Mouse (Mus musculus): ENCODE results near the gene Gm14399. TPM values are rescaled to one million over a fixed set of nuclear protein-coding genes. Genes with fewer than 3 reads are reported as not detected.
"Not testable (repeated sequence)": the region's sequence is repeated elsewhere in the genome, so short reads cannot be mapped to it uniquely, and the experiment has no call there.

The Gm14399 gene
- polyA plus RNA-seq, 1 experiment: not detected

DNA sequence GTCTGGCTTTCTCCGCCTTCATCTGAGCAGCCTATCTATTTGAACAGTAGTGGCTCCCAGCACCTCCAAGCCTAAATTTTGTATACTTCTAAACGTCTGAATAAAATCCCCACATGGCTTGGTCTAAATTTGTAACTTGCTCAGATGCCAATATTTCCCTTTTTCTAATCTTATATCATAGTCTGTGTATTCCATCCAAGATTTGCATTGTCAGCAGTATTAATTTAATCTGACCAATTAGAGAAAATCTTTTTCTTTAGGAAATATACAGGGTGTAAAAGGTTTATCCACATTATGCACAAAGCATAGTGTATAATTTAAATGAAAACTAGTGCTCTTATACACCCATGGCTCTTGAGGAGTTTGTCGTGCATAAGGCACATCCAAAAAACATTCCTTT lies 16.8 kb upstream of the Gm14399 start:
- TF ChIP-seq TAL1 (IDR thresholded peaks at IDR 0.05; ENCODE audit: low read length) (no peak), GATA1 (IDR thresholded peaks at IDR 0.05; ENCODE audit: low read length) (no peak)
- Histone ChIP-seq H3K27me3 (ENCODE audit: control insufficient read depth) (no peaks in the 10 kb centered on the region), H3K4me3 (replicated peaks) (no peak overlapping the region), H3K9me3 (ENCODE audit: control insufficient read depth, low read length) (peaks cover 20% of the 10 kb centered on the region), H3K36me3 (ENCODE audit: control insufficient read depth) (no peaks in the 10 kb centered on the region), H3K4me1 (ENCODE audit: control insufficient read depth) (no peaks in the 10 kb centered on the region)

DNA sequence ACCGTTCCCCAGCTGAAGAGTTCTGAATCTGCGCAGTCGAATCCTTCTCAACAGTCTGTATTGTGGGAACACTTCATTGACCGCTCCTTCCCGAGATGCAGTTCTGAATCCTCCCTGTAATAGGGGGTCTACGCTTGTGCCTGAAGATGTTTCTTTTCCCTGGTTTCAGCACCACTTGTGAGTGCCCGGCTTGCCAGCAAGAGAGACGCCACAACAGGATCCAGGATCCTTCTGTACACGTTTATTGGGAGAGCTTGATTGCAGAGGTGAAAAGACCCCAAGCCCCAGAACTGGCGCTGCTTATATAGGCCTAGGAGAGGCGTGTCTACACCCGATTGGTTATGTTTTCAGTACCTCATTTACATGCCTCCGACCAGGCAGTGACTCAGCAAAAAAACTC lies 14.9 kb upstream of the Gm14399 start:
- Histone ChIP-seq H3K9me3 (ENCODE audit: control insufficient read depth, low read length) (peaks cover 20% of the 10 kb centered on the region), H3K4me1 (ENCODE audit: control insufficient read depth) (no peaks in the 10 kb centered on the region), H3K27me3 (ENCODE audit: control insufficient read depth) (no peaks in the 10 kb centered on the region), H3K36me3 (ENCODE audit: control insufficient read depth) (no peaks in the 10 kb centered on the region), H3K4me3 (replicated peaks) (no peak overlapping the region)
- TF ChIP-seq GATA1 (IDR thresholded peaks at IDR 0.05; ENCODE audit: low read length) (no peak), TAL1 (IDR thresholded peaks at IDR 0.05; ENCODE audit: low read length) (no peak)

DNA sequence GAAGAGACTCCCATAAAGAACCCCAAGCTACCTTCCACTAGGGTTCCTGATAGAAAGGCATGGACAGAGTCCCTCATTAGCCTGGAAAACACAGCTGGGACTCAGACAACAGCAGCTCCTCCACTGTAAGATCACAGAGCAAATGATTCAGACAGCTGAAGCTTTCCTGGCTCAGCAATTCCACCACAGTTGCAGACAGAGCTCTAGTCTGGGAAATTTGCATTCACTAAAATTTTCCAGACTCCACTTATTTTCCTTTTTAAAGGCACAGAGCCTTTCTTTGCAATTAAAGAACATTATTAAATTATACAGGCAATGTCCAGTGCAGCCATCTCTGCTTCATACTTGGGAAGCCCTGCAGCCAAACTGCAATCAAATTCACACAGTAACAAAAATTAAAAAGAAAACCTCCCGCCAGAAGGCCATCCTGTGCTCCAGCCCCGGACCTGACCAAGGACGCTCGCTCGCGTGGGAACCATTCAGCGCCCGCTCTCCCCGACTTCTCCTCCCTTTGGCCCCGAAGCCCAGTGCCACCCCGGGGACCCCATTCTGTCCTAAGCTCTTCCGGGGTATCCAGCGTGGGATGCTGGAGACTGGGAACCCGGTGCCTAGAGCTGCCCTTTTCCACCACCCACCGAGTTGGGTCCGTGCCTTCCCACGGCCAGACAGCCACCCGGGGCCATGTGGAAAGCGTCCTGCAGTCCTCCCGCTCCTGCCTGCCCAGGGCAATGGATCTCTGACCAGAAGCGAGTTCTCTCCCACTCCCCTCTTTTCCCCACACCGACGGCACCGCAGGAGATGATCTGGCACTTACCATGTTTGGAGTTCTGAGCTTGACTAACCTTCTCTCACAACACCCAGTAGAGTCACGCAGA lies 457 bp downstream of the Gm14399 start:
- H3K9me3 ChIP-seq (ENCODE audit: control insufficient read depth, low read length); H3K36me3 ChIP-seq (ENCODE audit: control insufficient read depth); H3K4me1 ChIP-seq (ENCODE audit: control insufficient read depth); H3K27me3 ChIP-seq (ENCODE audit: control insufficient read depth): not testable (repeated sequence)
- peak overlapping the region; percentile 43 for H3K4me3 ChIP-seq (replicated peaks)

DNA sequence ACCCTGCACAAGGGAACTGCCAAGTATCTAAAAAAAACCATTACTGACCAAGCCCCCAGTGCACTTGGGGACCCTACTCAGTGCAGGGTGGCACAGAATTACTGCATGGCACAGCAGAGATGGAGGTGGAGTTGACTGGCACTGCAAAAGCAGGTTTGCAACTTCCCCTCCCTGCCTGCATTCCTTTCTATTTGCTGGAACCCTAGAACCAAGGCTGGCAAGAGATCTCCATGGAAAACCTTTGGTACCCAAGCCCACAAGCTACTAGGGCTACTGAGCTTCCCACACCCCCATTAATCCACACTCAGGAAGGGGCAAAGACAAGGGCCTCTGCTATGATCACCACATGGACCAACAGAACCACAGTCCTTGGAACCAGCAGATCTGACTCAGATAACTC lies 1.2 kb downstream of the Gm14399 start:
- H3K36me3 ChIP-seq (ENCODE audit: control insufficient read depth): not testable (repeated sequence)

More for the DNA sequence above, 1.2 kb downstream of the Gm14399 start:
- not testable (repeated sequence) for H3K4me3 ChIP-seq (replicated peaks); H3K27me3 ChIP-seq (ENCODE audit: control insufficient read depth); H3K9me3 ChIP-seq (ENCODE audit: control insufficient read depth, low read length); H3K4me1 ChIP-seq (ENCODE audit: control insufficient read depth)

Other genes starting within 250 kb of the Gm14399 start
- not detected in 2 replicates for gene Gm14444, start 131.8 kb downstream of the Gm14399 start, polyA plus RNA-seq (2012)
- not detected in 2 replicates for gene Gm14393, start 74.2 kb downstream of the Gm14399 start, polyA plus RNA-seq (2012)
- gene Gm14443, start 33.9 kb upstream of the Gm14399 start, polyA plus RNA-seq (2012): not detected in 2 replicates
- 0.01 and 0.02 TPM in 2 replicates for gene Gm14391, start 64.9 kb upstream of the Gm14399 start, polyA plus RNA-seq (2012)
- not detected in 2 replicates for gene Gm14440, start 133.1 kb upstream of the Gm14399 start, polyA plus RNA-seq (2012)
- gene Gm4631, start 196.2 kb upstream of the Gm14399 start, polyA plus RNA-seq (2012): not detected in 2 replicates
- gene Zfp968, start 230.4 kb upstream of the Gm14399 start, polyA plus RNA-seq (2012): 0.04 TPM in 1 of 2 replicates, not detected in the other